Mouse (Mus musculus): ENCODE data around the gene Atrn. TPM values are rescaled to one million over a fixed set of nuclear protein-coding genes. Genes with fewer than 3 reads are reported as not detected.
A peak's percentile ranks its signal among the peaks of the same experiment; 100 is the strongest.

Atrn gene
- polyA plus RNA-seq, 1 experiment: 55.7 TPM

GRCm38 (mm10) chr2:131037226-131037990, 131.1 kb downstream of the Atrn start:
- DNase-seq (ENCODE audit: extremely low spot score in 1 of 2, low spot score in 1 of 2): peak in 1 of 2 experiments; percentile 59

DNA sequence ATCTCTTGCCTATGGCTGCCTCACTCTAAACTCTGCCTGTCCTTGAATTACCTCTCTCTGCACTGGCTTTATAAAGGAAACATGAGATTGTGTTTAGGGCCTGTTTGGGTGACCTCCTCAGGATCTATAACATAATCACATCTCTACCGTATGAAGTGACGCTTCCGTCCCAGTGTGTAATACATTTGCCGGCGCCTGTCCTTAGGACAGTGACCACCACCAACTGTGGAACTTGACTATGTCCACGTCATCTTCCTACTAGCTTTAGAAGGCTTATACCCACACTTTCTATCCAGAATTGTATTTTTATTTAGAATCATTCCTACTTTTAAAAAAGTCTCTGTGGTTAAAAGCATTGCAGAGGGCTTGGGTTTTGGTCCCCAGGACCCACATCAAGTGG, 131.9 kb downstream of the Atrn start:
- no peak for DNase-seq (ENCODE audit: extremely low spot score in 1 of 2, low spot score in 1 of 2)

DNA sequence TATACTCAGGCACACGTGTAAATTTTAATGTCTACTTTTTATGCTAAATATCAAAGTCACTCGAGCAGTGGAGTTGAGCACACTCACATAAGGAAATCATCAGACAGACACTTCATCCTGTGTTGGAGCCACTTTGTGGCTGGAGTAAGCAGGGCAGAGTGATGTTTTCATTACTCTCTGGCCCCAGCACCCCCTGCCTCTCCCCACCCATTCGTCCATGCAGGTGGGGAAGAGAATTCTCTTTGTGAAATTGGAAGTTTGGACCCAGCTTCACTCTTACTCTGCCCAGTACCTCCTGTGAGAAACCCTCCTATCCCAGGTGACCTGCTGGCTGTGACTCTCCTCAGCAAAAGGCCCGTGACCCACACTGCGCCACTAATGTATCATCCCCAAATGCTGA, 132.4 kb downstream of the Atrn start:
- no peak for DNase-seq (ENCODE audit: extremely low spot score in 1 of 2, low spot score in 1 of 2)

GRCm38 (mm10) chr2:131040854-131041825, 134.8 kb downstream of the Atrn start:
- peak; percentile 43 to 88 for DNase-seq (ENCODE audit: extremely low spot score in 1 of 2, low spot score in 1 of 2)

GRCm38 (mm10) chr2:131042988-131043387, 136.7 kb downstream of the Atrn start, which contains the start of gene Gfra4:
Gene Gfra4 (minus strand): TSS chr2:131043088.
- DNase-seq (ENCODE audit: extremely low spot score in 1 of 2, low spot score in 1 of 2): no peak

GRCm38 (mm10) chr2:131044354-131044852, 138.1 kb downstream of the Atrn start:
- DNase-seq (ENCODE audit: extremely low spot score in 1 of 2, low spot score in 1 of 2): no peak

DNA sequence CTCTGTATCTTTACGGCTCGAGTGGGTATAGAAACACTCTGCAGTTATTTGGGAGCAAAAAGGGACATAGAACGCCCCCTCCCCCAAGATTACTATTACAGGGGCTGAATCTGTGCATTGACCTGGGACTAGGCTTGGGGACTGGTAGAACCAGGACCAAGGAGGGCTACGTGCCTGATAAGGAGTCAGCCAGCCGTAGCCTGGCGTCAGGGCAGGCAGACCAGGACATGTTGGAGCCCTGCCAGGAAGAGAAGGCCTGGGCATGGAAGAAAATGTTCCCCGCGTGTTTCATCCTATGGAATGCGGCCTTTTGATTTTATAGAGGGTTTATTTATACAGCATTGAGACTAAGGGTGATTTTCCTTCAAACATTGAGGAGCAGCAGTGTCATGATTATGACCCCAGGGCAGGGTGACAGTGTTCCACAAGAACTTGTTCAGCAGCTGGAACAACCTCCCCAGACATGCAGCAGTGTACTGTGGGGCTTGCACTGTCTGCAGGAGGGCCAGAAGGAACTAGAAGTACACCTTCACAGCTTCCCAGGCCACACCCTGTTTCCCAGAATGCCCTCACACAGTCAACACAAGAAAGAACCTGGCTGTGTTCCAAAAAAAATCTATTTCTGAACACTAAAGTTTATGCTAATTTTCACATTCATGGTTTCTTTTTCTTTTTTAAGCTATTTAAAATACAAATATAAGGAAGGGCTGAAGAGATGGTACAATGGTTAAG, 138.9 kb downstream of the Atrn start:
- DNase-seq (ENCODE audit: extremely low spot score in 1 of 2, low spot score in 1 of 2): no peak

DNA sequence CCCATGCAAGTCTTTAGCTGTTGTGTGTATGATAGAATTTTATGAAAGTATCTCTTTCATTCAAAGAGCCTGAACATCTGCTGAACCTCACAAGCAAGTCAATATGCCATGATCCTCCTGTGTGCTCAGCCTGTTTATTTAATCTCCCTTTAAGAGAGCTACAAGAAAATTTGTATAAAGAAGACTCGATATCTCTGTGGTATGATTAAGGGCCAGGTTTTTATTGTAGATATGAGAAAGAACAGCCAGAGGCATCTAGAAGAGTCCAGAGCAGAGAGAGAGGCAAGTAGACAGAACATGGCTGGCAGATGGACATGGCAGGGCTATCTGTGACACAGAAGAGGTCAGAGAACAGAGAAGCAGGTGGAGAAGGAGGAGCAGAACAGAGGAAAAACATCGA, 139.7 kb downstream of the Atrn start:
- no peak for DNase-seq (ENCODE audit: extremely low spot score in 1 of 2, low spot score in 1 of 2)

GRCm38 (mm10) chr2:131052043-131052442, 145.7 kb downstream of the Atrn start:
- no peak for DNase-seq (ENCODE audit: extremely low spot score in 1 of 2, low spot score in 1 of 2)

DNA sequence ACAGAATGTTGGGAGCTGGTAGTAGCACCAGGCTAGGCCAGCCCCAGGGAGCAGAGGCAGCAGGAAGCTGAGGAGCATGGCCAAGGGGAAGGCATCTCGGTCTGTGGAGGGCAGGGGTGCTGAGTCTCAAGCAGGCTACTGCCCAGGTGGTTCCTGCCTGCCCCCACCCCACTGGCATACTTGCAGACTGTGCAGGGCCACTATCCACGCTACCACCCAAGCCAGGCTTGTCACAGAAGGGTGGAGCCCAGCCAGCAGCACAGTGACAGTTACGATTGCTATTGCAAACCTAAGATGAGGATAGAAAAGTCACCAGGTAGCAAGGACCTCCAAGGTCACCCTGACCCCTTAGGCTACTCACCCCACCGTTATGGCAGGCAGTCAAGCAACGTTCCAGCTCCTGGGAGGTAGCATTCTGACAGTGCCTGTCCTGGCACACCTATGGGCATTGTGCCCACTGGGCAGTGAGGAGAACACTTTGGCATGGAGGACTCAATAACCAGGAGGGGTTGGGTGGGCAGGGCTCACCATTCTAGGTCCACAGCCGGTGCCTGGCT, 146.6 kb downstream of the Atrn start:
- DNase-seq (ENCODE audit: extremely low spot score in 1 of 2, low spot score in 1 of 2): no peak

GRCm38 (mm10) chr2:131053851-131054645, 147.8 kb downstream of the Atrn start:
- DNase-seq (ENCODE audit: extremely low spot score in 1 of 2, low spot score in 1 of 2): no peak

DNA sequence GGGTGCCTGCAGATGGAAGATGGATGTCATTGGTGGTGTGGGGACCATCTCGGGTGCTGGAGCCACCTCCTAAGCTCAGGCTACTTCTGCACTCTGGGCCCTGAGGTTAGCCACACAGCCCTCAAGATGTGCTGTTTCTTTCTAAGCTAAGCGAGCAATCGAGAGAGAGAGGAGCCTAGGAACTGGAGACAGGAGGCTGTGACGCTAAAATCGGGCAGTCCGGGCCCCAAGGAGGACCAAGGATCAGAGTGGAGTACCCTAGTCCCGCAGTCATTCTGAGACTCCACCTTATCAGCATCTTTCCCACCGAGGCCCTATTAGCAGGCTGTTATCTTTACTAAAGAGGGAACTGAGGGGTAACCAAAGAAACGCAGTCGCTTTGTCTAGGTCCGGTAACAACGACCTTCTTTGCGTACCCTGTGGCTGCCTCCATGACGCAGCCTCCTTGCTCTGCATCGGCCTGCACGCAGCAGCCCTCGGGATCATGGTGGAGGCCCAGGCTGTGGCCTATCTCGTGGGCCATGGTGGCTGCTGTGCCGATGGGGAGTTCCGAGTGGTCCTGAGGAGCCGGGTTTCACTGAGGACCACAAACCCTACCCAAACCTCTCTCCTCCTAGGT, 148.5 kb downstream of the Atrn start:
- DNase-seq (ENCODE audit: extremely low spot score in 1 of 2, low spot score in 1 of 2): no peak

DNA sequence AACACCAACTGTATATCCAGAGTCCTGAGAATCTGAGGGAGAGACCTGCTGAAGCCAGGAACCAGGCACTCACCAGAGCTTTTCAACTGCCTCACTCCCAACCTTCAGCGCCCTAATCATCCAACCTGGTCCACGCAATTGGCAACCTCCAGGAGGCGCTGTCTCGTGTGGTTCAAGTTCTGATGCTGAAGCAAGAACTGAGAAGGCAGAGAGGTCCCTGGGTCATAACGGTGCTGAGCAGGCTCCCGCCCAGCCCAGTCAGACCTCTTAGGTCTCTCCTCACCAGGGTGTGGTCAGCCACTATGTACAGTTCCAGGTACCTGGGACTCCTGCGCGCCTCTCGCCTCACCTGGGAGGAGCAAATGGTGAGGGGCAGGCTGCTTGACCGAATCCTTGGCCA, 149.3 kb downstream of the Atrn start:
- DNase-seq (ENCODE audit: extremely low spot score in 1 of 2, low spot score in 1 of 2): peak in 1 of 2 experiments; percentile 36

DNA sequence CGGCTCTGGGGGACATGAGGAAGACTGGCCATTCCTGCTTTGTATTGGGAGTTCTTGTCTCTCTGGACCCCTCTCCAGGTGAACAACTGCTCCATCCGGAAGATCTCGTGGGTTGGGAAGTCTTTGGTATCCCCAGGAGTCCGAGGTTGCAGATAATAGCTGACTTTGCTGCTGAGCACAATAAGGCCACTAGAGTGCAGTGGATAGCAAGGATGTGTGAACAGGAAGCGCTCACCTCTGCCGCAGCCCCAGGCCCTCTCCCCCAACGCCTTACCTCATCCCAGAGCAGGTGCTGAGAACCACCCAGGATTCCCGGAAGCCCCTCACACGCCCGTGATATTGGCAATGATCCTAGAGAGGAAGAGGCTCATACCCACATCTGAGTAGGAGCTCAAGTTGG, 149.9 kb downstream of the Atrn start:
- no peak for DNase-seq (ENCODE audit: extremely low spot score in 1 of 2, low spot score in 1 of 2)

DNA sequence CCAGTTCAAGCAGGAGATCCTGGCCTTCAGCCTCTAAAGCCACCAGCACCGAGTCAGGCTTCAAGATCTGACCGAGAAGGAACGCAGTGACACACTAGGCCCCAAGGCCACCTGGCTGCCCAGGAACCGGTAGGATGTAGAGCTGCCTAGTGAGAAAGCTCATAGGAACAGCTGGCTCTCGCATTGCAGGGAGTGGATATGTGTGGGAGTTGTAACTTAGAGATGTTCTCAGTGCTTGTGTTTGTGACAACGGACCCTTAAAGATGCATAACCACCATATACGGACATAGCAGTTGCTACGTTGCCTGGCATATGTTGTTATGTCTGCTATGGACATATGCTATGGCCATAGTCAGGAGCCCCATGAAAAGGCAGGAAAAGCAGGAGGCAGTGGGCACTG, 152.4 kb downstream of the Atrn start:
- DNase-seq (ENCODE audit: extremely low spot score in 1 of 2, low spot score in 1 of 2): no peak

- peak in 1 of 2 experiments; percentile 42 for DNase-seq (ENCODE audit: extremely low spot score in 1 of 2, low spot score in 1 of 2)
Observed at GRCm38 (mm10) chr2:131059377-131059776, 153.1 kb downstream of the Atrn start.

DNA sequence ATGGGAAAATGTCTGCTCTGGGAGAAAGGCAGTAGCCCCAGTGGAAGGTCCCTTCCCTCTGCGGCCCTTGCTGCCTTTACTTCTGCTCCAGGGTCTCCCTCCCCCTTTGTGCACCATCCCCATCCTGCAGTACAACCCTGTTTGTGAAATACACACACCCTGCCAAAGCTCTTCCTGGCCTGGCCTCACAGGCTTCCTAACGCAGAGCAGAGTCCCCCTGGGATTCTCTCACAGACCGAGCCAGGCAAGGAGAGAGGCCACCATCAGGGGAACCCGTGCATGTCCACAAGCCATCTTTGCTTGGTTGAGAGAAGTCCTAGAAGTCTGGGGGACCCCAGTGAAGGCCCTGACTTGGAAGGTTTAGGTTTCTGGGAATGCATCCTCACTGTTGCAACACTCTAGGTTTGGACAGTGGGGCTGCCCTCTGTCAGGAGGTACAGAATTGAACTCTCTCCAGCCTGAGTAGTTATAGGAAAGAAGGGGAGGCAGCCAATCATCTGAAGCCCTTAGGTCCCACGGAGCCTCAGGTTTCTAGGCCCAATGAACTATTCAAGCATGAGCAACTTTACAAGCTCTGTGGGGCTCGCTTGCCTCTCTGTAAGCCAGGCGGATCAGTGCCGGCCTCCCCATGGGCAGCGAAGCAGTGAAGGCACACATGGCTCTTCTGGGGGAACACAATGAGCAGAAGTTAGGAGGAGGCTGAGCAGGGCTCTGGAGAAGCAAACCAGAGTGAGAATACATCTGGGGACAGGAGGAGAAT, 153.7 kb downstream of the Atrn start:
- DNase-seq (ENCODE audit: extremely low spot score in 1 of 2, low spot score in 1 of 2): no peak

DNA sequence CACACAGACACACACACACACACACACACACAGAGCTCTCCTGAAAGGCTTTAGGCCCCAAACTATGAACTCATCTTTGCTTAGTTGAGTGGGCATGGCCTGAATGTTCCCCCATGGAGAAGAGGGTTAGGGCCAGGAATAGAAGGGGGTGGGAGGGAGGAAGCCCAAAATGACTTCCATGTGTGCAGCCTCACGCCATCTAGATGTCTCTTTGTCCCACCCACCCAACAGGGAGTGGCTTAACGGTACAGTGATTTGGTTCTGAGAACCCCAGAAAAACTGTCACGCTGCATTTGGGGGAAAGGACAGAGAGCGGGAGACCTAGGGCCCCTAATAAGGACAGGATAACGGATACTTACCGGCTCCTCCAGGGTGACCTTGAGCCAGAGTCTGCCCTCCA, 154.5 kb downstream of the Atrn start:
- no peak for DNase-seq (ENCODE audit: extremely low spot score in 1 of 2, low spot score in 1 of 2)

Measured in frontal cortex, adult 2 months (tissue).